Mouse (Mus musculus) right cerebral cortex, postnatal 14 days (tissue): ENCODE measurements at regions not wholly inside any gene's neighbourhood (a gene's known extent, or its start where the extent isn't known, plus 50 kb on each side); places are given as distances from the start of the nearest gene placed in this dataset.

Experiments
- DNase-seq: peaks from one replicate; pipeline ENCODE4 v3.0.0; 2022

GRCm38 (mm10) chr1:73725486-73725885, 398.8 kb downstream of the Tns1 start:
- DNase-seq = no peak

GRCm38 (mm10) chr1:73724551-73724950, 399.7 kb downstream of the Tns1 start:
- no peak for DNase-seq

DNA sequence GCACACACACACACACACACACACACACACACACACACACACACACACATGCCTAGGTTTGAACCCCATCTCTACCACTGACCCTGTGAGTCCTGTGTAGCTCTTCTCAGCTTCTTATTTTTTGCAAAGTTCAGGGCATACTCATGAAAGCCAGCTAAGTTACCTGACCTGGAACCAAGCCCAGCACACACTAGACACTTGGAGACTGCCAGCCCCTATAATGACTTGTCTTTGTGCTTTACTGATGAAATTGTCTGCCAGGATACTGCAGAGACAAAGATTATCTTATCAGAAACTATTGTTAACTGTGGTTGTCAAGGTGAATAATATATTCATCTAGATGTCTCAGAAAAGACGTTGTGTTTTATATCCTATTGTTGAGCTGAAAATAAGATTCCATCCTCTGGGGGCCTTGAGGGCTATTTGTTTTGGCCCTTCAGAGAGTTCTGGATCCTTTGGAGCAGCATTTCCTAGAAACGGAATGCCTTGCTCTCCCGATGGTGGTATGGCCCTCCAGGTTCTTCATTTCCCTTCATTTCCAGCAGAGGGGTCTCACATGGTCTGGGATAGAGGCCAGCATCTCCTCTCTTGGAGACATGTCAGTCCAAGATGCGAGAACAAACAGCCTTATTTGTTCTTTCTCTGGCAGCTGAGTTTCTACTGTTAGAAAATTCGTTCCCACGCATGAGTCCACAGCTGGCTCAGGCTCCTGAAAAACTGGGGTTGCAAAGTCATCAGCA, 402.6 kb downstream of the Tns1 start:
- DNase-seq = no peak

- no peak for DNase-seq
These were observed 405.8 kb downstream of the Tns1 start for GRCm38 (mm10) chr1:73718421-73718820.

DNA sequence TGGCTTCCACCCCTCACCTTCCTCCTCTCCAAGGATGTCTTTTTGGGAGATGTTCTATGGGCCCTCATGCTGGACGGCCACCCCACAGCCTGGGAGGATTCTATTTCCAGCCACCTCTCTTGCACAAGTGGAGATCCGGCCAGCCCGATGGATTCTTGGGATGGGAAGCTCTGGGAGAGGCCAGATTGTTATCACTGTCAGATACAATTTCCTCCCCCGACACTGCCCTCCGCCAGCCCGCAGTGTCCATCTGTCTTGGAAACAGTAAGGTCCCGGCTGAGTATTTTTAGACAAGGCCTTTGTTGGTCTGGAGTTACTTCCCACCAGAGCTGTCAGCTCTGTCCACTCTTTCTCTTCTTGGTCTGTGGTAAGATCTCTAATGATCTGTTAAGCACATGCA, 406.8 kb downstream of the Tns1 start:
- no peak for DNase-seq

GRCm38 (mm10) chr1:73716901-73717300, 407.3 kb downstream of the Tns1 start:
- DNase-seq = no peak

GRCm38 (mm10) chr1:73715571-73715970, 408.7 kb downstream of the Tns1 start:
- DNase-seq = no peak

- no peak for DNase-seq
These were observed 421.8 kb downstream of the Tns1 start for GRCm38 (mm10) chr1:73702428-73702842.

- DNase-seq = no peak
These were observed 430.7 kb downstream of the Tns1 start for GRCm38 (mm10) chr1:73693537-73693936.

DNA sequence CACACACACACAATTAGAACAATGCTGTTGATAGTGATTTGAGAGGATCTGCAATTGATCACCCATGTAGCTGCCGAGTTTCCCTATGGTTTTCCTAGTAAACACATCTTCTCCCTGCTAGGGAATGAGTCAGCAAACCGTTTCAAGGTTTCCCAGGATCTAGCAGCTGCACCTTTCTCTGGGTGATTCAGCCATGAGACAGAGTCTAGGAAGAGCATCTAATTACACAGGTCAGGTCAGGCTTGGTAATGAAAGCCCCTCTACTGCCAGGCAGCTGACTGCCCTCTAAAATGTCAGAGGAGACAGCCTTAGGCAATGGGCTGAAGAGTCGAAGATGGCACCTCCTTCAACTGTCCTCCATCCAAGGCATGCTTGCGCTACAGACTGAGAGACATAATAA, 438.5 kb downstream of the Tns1 start:
- DNase-seq = no peak

DNA sequence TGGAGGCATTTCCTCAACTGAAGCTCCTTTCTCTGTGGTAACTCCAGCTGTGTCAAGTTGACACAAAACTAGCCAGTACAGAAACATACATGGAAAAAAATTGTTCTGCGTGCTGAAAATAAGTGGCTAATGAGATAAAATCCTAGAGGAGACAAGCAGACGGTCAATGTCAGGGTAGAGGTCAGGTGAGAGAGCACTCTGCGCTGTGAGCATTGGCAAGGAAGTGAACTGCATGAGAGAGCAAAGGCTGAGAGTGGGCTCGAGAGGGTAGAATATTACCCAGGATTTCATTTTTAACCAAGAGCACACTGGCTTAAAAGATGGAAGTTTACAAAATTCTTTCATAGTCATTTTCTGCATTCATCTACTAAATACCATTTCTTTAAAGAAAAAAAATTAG, 439.2 kb downstream of the Tns1 start:
- DNase-seq = no peak

GRCm38 (mm10) chr1:73684166-73684565, 440.1 kb downstream of the Tns1 start:
- no peak for DNase-seq

- no peak for DNase-seq
These were observed 440.9 kb downstream of the Tns1 start for GRCm38 (mm10) chr1:73683132-73683888.

DNA sequence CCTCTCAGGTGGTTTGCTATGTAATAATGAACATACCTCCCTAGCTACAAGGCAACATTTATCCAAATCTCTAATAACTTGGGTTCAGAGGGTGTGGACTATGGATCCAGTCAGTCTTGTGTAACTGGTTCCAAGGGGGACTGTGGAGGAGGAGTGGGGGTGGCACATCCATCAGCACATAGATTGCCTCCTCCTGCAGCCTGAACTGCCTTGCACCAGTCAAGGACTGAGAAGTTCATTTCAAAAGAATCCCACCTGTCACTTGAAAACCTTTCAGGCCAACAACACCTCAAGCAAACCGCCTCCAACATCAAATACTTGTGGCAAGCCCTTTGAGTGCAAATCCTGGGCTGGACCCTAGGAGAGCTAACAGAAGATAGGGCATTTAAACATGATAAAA, 442.6 kb downstream of the Tns1 start:
- DNase-seq = no peak

GRCm38 (mm10) chr1:73680829-73681228, 443.4 kb downstream of the Tns1 start:
- no peak for DNase-seq

DNA sequence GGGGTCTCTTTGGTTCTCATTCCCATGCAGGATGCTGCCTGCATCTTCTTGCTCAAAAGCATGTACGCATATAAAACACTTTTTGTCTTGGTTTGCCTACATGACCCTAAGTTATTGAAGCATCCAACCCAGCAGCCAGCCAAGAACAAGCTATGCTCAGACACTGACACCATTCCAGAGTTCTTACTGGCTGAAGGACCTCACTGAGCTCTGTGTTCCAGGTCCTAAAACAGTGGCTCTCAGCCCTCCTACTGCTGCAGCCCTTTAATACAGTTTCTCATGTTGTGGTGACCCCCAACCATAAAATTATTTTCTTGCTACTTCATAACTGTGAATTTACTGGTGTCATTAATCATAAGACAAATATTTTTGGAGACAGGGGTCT, 450.4 kb downstream of the Tns1 start:
- DNase-seq = no peak

DNA sequence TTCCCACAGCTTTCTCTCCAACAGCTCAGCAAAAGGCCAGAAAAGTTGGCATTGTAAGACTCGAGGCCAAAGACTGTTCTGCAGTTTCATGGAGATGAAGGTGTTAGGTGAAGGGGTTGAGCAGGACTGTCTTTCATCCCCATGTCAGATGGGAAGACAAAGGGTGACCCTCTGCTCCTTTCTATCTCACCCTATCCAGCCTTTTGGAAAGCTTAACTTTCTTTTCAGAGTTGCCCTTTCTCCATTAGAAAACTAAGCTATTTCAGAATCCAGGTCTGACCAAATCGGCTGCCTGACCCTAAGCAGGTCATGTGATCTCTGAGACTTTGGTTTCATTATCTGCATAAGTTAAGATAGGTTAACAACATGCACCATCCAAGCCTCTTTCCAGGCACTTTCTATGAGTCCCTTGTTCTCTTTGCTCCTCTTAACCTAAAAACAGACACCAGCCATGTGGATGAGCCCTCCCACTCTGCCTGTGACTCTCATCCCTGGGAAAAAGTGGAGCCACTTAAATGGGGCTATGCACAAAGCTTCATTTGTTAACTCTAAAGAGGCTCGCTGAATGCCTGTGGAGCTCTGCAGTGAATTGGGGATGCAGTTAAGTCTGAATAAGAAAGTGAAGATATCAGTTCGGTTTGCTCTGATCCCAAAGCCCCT, 450.9 kb downstream of the Tns1 start:
- DNase-seq = no peak

DNA sequence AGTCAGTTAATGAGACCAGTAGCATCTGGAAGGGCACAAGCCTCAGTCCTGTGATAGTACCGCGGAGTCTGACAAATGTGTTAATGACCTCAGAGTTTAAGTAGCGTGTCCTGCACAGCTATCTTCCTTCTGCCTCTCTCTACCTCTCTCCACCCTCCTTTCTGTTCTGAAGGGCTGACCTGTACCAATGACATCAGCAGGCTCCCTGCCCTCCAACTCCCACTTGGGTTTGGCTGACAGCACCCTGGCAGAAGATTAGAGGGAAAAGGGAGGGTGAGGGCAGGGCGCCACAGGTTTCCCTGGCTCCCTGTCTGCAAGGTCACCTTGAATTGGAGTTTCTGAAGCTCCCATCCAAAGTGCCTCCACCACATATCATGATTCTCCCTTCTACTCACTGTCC, 452.0 kb downstream of the Tns1 start:
- DNase-seq = no peak

DNA sequence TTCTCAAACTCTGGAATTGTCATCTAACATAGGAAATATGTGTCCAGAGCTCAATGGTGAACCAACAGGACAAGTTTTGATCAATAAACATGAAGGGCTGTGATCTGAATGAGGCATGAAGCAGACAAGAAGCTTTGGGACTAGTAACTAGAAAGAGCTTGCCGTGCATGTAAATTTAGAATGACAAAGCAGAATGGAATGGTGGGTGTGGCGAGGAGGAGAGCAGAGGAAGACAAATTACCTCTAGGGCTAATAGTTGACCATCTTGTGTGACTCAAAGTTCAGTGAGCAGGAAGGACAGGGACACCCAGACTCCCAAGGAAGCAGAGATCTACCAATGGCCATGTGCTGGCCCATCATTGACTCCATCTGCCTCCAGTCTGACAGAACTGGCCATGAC, 455.6 kb downstream of the Tns1 start:
- no peak for DNase-seq

GRCm38 (mm10) chr1:73663546-73663945, 460.7 kb downstream of the Tns1 start:
- DNase-seq = no peak

GRCm38 (mm10) chr1:73645011-73645410, 479.2 kb downstream of the Tns1 start:
- no peak for DNase-seq

DNA sequence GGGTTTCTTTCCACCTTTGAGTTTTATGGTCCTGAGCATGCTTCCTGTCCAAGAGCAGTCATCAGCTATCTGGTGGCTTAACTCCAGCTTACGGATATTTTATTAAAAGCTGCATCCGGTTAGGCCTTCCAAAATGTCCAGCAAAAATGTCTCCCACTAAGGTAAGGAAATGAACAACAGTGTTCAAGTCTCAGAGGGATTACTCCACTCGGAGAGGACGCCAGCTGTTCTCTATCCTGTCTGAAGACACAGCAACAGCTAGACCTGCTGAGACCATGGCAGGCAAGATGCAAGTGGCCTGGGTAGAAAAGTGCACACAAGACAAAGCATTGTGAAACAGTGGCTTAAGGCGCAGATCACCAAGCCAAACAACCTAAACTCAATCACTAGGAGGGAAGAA, 479.9 kb downstream of the Tns1 start:
- no peak for DNase-seq

DNA sequence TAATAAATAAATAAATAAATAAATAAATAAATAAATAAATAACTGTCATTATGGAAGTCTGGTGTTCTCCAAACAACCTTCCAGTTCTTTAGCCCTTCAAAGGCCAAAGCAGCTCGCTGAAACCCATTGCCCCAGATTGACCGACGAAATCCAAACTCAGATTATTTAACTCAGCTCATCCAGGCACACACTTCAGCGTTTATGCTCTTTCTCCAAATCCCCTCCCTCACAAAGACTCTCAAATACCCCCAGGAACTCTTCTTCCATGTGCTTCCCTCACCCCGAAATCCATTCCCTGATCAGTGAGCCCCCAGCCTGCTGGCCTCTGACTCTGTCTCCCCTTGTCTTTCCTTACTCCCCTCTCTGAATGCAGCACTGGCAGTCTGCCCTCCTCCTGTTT, 480.8 kb downstream of the Tns1 start:
- no peak for DNase-seq

DNA sequence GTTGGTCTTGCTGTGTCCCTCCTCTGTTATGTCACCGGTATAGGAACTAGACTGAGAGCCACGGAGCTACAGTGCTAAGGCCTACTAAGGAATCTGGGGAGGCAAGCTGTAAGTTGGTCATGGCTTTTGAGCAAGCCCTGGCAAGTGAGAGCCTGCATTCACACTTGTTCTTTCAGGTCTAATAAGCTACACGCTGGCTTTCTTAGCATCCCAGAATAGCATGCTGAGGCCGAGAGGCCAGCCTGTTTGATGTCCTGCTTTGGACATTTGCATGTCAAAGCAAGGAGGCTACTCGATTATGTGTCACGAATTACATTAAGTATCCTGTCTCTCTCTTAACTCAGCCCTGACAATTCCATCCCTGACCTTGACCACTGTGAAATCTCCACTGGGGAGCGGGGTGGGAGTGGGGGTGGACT, 481.5 kb downstream of the Tns1 start:
- no peak for DNase-seq
